Mouse (Mus musculus) gastrocnemius, postnatal 25 days (tissue): ENCODE measurements around the gene Olfr1513. TPM values are rescaled to one million over a fixed set of nuclear protein-coding genes. Genes with fewer than 3 reads are reported as not detected.
"Not testable (repeated sequence)": the region's sequence is repeated elsewhere in the genome, so short reads cannot be mapped to it uniquely, and the experiment has no call there.

ENCODE experiments used
- DNase-seq: peaks from one replicate; pipeline ENCODE4 v3.0.0; 2022
- total RNA-seq, 2 experiments: library from RNA; stranded (reverse); gene quantifications; 1 replicate in 1 of 2; 2 replicates in 1 of 2; pipeline ENCODE4 v1.2.3; 2021

The Olfr1513 gene
- total RNA-seq, 2 experiments from 2014 or later, result not detected

- not testable (repeated sequence) for DNase-seq
Measured at GRCm38 (mm10) chr14:52310343-52310742, 45.9 kb downstream of the Olfr1513 start.

DNA sequence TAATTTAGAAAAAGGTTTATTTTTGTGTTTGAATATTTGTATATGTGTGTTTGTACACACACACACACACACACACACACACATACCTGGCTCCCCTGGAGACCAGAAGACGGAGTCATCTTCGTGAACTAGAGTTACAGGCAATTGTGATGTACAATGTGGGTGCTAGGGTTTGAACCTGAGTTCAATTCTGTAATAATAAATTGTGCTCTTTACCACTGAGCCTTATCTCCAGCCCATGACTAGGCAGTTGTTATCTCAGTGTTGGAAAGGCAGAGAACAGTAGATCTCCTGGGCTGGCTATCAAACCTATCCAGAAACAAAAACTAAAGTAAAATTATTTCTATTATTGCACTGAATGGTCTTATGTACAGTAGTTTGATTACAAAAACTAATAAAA lies 50.1 kb downstream of the Olfr1513 start:
- DNase-seq, result no peak

GRCm38 (mm10) chr14:52304644-52305271 lies 51.5 kb downstream of the Olfr1513 start, which contains the start of gene Mettl3:
Gene Mettl3 (minus strand): TSS chr14:52305128.
- DNase-seq, result peak; percentile 87

GRCm38 (mm10) chr14:52303517-52303916 lies 52.7 kb downstream of the Olfr1513 start:
- DNase-seq, result not testable (repeated sequence)

Other genes starting within 250 kb of the Olfr1513 start
- gene Rpgrip1, start 245.7 kb downstream of the Olfr1513 start, total RNA-seq, result not detected
- 10 to 100 TPM; 11.7 to 11.9 TPM for gene Supt16, start 159.0 kb downstream of the Olfr1513 start, total RNA-seq
- 10 to 100 TPM; 31.1 to 33.9 TPM for gene Chd8, start 98.6 kb downstream of the Olfr1513 start, total RNA-seq
- 10 to 100 TPM; 35.8 to 41.6 TPM for gene Tox4, start 77.3 kb downstream of the Olfr1513 start, total RNA-seq
- 1 to 10 TPM; 2.3 to 3.5 TPM for gene Rab2b, start 76.9 kb downstream of the Olfr1513 start, total RNA-seq
- gene Mettl3, start 51.3 kb downstream of the Olfr1513 start, total RNA-seq, result 10 to 100 TPM; 13.7 to 14.0 TPM
- 1 to 10 TPM in 1 of 2 experiments, under 1 TPM in 1; 0.87 to 1.1 TPM for gene Sall2, start 27.6 kb downstream of the Olfr1513 start, total RNA-seq
- not detected for gene Olfr1512, start 22.8 kb upstream of the Olfr1513 start, total RNA-seq
- not detected for gene Olfr1511, start 41.0 kb upstream of the Olfr1513 start, total RNA-seq
- not detected for gene Olfr1510, start 58.0 kb upstream of the Olfr1513 start, total RNA-seq
- not detected for gene Olfr1509, start 86.6 kb upstream of the Olfr1513 start, total RNA-seq
- gene Olfr1508, start 111.1 kb upstream of the Olfr1513 start, total RNA-seq, result not detected
- not detected for gene Olfr1507, start 139.3 kb upstream of the Olfr1513 start, total RNA-seq